Mouse (Mus musculus) kidney, adult 11 months (tissue): ENCODE measurements around the gene C2cd5.

Source experiments
- DNase-seq: peaks from one replicate; pipeline ENCODE4 v3.0.0; 2022

Gene C2cd5

DNA sequence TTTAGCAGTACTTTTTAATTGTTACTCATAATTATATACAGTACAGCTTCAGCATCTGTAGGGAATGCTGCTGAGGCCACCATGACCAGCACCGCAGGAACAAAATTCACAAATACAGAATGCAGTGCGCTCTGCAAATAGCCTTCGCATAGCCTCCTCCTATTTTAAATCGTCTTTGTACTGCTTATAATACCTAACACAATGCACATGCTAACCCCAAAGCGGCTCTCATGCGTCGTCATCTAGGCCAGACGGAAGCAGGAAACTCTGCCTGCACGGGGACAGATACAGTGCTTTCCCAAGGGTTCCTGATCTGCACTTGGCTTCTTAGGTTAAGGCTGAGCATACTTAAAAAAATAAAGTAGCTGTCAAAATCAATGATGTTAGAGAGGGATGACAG is 29.2 kb downstream of the C2cd5 start:
- no peak for DNase-seq

DNA sequence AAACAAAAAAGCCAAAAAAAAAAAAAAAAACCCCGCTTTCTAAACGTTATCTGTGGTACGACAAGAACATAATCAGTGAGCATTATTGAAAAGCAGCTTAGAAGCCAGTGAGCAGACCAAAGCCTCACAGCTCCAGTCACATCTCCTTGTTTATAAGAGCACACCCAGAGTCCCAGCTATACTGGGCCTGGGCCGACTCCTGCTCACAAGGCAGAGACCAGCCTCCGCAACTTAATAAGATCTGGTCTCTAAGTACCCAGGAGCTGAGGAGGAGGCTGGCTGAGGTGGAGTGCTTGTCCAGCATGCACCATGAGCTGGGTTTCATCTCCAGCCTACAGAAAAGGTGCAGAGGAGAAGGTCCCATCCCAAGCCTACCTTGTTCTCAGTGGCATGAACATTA is 29.9 kb downstream of the C2cd5 start:
- DNase-seq = no peak

DNA sequence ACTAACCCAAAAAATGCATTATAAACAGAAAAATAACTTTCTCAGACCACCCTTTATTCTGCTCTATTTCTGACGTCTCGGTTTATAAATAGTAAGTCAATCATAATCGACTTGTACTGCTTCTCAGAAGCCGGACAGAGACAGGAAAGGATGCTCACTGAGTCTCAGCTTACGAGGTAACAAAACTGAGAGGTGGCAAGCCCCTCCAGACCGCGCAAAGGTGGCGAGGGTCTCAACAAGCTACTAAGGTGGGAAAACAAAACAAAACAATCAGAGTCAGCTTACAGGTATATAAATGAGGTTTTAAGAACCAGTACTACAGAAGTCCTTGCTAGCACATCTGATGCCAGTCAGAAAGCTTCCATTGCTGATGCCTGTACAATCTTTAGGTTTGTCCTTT is 30.3 kb downstream of the C2cd5 start:
- DNase-seq = no peak

DNA sequence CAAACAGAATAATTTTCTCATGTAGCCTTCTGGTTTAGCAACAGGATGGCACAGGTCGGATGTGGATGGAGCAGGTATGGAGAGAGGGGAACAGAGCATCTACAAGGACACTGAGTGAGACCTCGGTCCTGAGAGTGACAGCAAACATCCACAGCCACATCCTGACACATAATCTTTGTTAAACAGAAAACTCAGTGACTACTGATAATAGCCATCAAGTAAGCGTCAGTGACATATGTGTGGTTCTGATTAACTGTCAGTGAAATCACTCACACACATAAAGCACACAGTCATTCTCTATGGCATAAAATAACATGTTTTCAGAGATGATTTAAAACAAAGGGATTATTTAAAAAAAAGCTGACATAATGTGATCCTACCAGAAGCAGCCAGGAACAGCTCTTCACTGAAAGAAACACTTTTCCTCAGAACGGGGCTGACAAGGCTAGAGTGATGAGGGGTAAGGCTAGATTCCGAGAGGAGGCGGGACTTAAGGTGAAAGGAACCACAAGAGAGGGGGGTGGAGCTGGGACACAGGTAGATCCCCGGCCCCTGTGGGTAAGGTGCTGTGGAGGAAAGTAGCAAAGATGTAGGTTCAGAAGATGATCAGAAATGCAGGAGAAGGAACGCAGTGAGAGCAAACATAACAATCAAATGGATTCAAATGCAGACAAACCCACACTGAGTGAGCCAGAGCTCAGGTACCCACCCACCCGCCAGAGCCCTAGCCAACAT is 31.6 kb downstream of the C2cd5 start:
- DNase-seq = no peak

DNA sequence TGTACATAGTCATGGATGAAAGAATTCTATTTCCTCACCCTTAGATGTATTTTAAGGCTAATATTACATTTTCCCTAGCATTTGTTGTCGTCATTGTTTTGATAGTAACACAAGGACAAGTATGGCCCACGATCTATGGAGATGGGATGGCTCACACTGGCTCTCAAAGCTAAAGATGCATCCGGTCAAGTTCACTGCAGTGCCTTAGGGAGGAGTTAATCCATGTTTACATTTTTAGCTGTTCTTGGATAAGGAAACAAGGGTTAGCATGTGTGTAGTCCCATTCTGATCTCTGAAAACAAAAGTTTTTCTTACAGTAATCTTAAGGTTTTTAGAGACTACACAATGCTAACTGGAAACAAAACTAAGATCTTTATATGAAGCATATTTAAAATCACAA is 32.3 kb downstream of the C2cd5 start:
- DNase-seq = no peak

DNA sequence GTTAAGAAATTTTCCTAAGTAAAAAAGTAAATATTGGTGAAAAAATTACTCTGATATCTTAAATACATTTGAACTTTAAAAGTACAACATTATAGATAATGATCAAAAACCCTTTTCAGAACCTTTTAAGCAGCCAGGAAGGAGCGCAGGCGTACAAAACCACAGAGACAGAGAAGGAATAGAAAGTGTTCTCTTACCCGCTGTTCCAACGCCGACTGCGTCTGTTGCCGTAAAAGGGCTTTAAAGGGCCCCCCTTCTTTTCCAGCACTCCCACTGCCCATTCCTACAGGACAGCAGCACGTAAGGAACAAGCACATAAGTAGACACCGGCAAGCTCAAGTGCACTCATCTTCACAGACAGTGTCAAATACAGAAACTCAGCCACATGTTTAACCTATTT is 33.1 kb downstream of the C2cd5 start:
- no peak for DNase-seq

DNA sequence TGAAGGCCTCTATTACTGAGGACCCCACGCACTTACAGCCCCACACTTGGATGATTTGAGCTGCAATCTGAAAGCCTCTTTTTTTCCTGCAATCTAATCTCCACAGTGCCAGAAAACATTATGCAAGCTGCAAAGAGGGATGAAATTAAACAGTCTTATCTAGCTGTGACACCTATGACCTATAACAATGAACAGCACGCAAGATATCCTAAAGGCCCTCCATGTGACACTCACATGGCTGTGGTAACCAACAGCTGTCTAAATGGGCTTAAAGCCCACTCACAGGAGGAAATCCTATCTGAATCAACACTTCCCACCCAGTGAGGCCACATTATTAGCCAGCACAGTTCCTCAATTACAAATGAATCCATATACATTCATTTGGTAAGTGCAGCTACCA is 35.9 kb downstream of the C2cd5 start:
- no peak for DNase-seq

DNA sequence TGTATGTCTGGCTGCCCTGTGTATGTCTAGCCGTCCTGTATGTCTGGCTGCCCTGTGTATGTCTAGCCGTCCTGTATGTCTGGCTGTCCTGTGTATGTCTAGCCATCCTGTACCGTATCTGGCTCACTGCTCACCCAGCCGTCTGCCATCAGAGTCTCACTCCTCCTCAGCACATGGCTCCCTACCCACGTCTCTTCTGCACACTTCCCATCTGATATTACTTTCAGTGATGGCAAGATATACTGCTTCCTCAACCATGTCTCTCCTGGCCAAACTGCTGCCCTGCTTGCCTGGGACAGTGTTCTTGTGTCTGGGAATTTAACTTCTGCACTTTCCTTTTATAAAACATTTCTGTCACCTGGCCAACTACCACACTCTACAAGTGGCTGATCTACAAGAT is 42.3 kb downstream of the C2cd5 start:
- no peak for DNase-seq

DNA sequence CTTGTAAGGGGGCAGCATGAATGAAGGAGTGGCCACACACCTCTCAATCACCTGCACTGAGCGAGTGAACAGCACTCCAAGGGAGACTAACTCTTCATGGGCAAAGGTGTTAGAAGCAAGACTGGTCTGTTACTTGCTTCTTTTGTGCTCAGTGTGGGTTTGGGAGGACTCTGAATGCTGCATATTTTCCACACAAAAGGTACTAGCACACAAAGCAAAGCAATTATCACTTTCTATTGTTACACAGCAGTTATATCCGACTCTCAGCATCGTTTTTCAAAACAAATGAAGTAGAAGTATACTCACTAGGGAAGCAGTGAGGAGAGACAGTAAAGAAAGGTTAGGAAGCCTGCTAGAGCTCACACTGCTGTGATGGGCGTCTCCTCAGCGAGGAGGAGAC is 48.4 kb downstream of the C2cd5 start:
- DNase-seq = no peak

DNA sequence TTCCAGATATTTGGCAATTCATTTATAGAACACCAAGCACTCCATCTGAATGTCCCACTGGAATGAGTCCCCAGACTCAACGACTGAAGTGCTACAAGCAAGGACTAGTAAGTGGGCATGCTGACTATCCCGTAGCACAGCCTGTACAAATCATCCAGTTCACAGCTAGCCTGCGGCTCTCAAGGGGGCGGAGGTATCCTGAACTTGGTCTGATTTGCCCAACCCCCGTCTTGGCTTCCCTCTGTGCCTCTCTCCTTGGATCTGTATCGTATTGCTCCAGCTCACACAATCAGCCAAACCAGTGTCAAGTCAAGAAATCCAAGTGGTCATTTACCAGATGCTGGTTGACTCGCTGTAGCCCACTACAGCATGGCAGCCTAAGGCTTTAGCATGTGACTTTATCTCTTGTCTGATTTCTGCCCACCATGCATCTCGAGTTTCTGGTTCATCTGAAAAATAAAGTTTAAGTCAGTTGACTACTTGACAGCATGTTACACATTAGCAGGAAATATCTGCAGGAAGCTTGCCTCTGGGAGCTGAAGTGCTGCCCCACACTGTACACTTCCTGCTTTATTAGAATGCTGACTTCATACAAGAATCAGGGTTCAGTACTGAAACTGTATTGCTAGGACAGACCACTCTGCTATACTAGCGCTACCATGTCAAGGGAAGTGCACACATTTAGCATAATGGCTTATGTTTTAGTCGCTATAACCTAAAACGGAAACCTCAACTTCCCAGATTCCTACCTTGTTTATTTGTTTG is 50.0 kb downstream of the C2cd5 start:
- DNase-seq = no peak

DNA sequence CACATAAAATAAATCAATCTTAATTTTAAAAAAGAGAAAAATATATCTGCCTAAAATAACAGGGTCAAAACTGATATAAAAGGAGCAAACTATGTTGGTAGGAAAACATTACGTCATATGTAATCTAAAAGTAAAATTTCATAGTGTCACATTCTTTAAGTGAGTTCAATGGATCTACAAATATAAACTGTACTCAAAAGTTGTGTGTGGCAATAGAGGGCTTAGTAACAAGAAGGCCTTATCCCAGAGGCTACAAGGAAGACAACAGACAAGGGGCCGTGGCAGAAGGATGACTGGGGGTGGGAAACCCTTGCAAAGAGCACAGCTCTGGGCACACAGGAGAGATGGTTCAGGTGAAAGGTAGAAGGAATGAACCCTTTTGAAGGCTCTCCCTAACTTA is 50.8 kb downstream of the C2cd5 start:
- no peak for DNase-seq

DNA sequence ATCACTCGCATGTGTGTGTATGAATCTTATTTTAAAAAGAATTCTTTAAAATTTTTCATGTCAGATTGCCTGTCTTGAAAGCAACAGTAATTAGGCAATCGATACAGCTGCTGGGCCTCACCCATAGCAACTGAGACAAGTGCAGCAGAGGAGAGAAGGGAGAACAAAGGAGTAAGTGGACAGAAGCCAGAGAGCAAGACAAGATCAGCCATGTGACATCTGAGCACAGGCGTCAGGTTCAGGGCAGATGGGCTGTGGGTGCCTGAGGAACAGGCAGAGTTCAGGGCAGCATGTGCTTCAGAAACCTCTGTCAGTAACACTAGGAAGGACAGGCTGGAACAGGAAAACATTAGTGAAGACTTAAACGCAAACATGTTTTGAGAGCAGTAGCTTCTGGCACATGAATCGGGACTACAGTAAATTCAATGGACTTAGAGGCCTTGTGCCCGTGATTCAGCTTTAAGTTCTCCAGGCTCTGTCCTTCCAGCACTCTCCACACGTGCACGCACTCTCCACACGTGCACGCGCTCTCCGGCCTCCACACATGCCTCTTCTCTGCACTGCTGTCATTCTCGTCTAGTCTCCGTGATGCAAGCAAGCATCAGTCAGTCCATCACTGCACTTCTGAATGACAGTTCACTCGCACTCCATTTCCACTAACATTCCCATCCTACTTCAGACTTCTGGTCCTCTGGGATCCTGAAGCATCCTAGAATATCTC is 52.2 kb downstream of the C2cd5 start:
- no peak for DNase-seq

DNA sequence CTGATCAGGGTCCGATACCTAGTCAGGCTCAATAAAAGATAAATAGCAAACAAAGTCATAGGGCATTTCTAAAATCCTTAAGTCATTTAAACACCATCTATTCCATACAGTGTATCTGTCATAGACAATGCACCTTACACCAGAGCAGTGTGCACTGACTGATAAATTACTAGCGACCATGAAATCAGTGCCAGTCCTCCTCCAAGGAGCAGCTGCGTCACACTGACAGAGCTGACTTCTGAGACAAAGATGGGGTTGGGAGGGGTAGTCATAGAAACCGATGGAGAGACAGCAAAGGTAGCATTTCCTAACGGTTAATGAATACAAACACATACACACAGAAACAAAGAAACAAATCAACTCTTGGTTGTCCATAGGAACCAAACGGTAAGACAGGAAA is 58.4 kb downstream of the C2cd5 start:
- no peak for DNase-seq

DNA sequence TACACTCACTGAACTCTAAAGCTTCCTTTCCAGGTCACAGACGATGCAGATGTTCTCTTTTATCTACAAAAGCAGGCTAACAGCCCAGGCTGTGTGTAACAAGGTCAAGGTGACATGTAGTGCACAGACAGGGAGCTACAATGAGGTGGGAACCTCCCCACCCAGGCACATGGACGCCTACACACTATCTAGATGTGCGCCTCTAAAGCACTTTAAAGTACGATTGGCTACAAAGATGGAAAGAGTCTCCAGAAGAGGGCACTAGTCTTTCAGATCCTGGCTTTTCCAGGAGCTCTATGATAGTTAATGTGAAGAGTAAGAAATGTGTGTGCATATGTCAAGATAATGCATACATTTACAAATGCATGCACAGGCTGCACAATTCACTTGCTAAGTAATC is 64.7 kb downstream of the C2cd5 start:
- DNase-seq = no peak

DNA sequence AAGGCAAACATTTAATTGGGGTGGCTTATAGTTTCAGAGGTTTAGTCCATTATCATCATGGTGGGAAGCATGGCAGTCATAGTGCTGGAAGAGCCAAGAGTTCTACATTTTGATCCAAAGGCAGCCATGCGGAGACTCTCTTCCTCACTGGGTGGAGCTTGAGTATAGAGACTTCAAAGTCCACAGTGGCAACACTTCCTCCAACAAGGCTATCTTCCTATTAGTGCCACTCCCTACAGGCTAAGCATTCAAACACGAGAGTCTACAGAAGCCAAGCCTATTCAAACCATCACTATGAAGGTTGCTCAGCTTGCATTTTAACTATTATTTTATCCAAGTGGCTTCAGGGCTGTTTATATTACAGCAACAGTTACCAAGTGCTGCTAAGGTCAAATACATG is 65.4 kb downstream of the C2cd5 start:
- DNase-seq = no peak

DNA sequence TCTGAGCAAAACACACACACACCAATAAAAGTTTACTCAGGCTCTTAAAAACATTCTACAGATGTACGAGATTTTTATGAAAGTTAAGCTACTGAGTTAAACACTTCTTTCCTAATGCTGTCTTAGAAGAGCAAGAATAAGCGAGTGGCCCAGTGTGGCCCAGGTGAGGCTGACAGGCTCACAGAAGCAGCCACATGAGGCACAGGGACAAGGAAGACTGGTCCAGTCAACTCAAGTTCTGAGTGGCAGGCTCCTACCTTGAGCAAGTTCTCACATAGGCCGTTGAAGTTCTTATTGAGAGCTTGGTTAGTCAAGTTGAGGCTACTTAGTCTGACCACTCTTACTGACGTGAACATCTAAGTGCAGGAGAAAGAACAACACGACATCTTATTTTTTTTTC is 69.4 kb downstream of the C2cd5 start:
- DNase-seq = no peak

DNA sequence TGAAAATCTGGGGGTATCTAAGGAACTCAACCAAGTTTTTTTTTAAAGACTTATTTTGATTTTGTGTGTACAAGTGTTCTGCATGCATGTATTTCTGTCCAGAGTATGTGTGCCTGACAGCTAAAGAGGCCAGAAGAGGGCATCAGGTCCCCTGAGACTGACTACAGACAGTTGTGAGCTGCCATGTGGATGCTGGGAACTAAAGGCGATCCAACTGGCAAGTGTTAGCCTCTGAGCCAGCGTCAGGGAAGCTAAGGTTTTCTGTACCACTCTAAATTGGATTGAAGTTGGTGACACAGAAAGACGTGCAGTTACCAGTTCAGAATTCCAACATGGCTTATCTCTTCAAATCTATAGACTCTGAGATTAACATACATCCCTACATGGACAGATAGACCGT is 72.0 kb downstream of the C2cd5 start:
- no peak for DNase-seq

DNA sequence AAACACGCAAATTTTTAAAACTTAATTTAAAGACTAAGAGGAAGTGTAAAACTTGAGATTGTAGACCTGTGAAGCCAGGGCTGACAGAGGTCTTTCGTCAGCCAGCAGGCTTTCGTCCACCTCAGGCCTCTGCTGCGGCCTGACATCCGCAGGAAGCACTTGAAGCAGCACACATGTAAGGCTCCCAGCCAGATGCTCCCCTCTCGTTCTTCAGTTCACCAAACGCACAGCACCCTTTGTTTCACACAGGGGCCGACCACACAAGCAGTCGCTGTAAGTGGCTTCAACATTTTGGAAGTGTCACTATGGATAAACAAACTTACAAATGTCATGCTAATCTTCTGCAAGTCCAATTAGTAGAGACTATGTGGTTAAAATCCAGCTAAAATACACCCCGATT is 72.5 kb downstream of the C2cd5 start:
- no peak for DNase-seq

DNA sequence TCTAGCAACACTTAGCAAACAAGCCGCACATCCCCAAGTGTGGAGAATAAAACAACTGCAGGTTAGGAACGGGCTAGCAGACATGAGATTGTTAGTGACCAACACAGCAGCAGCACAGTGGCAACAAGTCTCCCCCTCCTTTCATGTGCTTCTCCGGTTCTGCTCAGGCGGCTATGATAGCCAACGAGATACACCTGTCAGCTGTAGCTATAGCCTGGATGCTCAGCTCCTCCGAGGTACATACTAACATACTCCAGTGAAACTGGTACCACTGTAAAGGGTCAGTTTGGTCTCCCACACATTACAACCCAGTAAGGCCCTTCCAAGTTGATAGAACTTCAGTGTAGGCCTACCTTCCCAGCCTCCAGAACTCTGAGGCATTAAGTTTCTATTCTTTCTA is 76.2 kb downstream of the C2cd5 start:
- no peak for DNase-seq

DNA sequence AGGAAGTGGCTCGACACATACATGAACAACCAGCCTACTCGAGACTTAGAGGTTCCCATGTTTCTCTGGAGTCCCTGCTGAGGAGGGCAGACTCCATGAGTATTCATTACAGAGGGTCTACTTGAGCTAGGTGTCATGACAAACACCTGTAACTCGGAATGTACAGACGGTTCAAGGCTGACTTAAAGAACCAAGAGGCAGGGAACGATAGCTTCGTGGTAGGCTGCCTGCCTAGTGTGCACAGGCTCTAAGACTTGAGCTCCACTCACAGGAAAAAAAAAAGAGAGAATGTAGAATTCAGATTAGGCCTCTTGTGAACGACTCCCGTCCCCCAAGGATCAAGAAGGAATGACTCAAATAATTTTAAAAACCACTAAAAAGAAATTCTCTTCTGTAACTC is 78.2 kb downstream of the C2cd5 start:
- no peak for DNase-seq

DNA sequence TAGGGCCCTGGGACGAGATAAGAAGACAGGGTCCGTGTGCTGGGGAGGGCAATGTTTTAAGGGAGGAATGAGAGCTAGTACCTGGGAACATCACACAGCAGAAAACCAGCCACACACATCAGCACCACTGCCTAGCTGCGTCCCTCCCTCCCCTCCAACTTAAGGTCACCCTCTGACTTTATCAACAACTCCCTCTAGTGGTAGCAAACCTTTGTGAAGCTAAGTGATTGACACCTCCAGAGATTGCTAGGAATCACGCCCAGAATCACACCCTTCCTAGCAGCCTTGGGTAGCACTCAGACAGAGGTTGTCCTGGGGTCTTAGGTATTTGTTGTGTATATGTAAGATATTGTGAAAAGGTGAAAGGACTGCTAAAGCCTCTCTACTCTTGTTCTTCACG is 79.3 kb downstream of the C2cd5 start:
- DNase-seq = no peak

DNA sequence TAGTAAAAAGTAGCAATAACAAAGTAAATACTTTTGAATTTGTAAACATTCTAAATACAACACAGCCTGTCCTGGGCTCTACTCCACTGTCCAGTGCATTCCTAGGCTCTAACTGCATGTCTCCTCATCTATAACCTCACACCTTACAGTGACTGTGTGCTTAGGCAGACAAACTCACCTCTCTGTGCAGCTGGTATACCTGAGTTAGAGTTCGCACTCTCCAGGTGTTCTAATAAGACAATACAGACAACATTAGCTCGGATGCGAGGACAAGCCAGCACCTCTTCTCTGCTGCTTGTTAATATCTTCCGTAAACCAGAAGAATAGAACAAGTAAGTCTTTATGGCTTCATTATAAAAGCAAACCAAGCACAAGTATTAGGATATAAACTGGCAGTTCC is 79.8 kb downstream of the C2cd5 start:
- DNase-seq = no peak

DNA sequence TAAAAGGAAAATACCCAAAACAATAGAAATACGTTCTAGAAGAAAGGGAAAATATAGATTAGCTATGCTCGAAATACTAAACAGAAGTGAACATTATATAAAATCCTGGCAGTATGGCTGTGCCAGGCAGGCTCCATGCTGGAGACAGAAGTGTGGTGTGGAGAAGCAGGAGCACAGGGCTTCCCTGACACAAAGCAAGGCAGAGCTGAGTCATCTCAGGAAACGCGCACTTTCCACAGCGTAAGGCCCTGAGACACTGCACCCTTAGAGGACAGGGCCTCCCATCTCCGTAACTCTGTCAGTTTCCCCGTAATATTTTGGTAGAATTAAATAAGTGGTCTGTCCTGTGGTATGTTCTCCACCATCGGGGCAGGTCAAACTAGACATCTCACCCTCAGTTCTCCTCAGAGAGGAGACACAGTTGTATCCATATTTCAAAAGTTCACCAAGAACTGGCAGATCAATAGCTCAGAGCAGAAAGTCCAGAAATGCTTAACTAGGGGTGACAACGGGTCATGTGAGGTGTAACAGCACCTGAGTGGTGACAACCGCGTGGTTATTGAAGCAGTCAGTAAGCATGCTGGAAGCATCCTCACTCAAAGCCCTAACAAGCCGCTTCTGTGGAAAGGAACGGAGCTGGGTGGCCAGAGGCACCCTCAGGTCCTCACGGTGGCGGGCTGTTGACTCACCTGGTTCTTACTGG is 87.3 kb downstream of the C2cd5 start:
- no peak for DNase-seq

DNA sequence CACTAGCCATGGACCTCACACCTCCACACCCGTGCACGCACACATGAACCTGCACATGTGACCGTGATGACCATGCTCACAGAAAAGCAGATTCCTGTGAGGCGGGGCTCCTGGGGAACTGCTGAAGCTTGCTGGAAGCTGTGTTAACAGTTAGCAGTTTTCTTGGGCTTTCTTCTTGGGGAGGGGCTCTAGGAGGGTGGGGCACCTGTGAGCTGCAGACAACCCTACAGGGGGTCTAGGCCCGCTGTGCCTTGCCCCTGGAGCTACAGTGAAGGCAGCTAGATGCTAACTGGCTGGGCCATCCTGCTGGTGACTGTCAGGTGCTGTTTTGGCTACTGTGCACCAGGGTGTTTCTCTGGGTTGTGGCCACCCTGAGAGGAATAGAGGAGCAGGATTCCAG is 91.1 kb downstream of the C2cd5 start:
- DNase-seq = no peak
